Mouse (Mus musculus) heart, postnatal 36 days (tissue): ENCODE data around the gene Rps12. TPM values are rescaled to one million over a fixed set of nuclear protein-coding genes. Genes with fewer than 3 reads are reported as not detected.
A peak's percentile ranks its signal among the peaks of the same experiment; 100 is the strongest.
"Not testable (repeated sequence)": the region's sequence is repeated elsewhere in the genome, so short reads cannot be mapped to it uniquely, and the experiment has no call there.

Source experiments
- DNase-seq, 2 experiments: peaks; one replicate each; pipeline ENCODE4 v3.0.0; 2021 to 2022
- intact Hi-C: fragments of 180-260 bp; cut with DNase I; formaldehyde crosslinking; loops from one replicate; pipeline ENCODE4 v1.15.1; 2025
- total RNA-seq, 2 experiments: library from RNA; stranded (reverse); gene quantifications; 2 replicates each; pipeline ENCODE4 v1.2.3; 2021

Rps12 gene
- 100 to 1,000 TPM; 199 to 263 TPM for total RNA-seq

DNA sequence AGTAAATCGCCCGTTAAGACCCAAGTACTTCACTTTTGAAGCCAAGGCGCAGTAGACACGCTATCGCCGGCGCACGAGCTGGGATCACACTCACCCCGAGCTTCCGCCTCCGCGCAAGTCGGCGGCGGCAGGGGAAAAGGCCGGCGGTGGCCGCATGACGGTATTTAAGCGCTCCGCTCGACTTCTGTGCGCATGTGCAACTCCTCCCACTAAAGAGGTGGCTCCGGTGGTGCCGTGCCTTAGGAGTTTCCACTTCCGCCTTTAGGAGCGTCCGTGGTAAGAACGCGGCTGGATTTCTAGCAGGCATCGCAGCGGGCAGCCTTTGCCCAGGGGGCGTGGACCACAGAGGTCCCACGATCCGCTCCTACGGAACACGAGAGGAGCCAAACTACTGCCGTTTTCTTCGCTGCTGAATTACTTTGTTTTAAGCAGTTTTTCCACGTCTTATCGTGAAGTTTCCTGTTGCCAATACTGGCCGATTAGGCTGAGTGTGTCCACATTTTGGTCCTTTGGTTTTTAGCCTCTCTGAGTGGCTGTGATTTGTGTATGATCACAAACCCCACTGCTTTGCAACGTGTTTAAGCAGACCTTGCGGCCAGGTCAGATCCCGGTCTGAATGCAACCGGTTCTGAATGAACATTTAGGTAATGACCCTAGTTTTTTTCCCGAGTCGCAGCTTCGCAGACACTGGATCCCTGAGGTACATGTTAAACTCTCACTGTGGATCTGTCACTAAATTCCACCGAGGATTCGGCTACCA is at the start of gene Rps12:
Rps12 (minus strand) TSS at position 214 of the 760 bp plus-strand sequence.
- intact Hi-C loops, result no loop called here
- DNase-seq, result peak; percentile 99 to 100

DNA sequence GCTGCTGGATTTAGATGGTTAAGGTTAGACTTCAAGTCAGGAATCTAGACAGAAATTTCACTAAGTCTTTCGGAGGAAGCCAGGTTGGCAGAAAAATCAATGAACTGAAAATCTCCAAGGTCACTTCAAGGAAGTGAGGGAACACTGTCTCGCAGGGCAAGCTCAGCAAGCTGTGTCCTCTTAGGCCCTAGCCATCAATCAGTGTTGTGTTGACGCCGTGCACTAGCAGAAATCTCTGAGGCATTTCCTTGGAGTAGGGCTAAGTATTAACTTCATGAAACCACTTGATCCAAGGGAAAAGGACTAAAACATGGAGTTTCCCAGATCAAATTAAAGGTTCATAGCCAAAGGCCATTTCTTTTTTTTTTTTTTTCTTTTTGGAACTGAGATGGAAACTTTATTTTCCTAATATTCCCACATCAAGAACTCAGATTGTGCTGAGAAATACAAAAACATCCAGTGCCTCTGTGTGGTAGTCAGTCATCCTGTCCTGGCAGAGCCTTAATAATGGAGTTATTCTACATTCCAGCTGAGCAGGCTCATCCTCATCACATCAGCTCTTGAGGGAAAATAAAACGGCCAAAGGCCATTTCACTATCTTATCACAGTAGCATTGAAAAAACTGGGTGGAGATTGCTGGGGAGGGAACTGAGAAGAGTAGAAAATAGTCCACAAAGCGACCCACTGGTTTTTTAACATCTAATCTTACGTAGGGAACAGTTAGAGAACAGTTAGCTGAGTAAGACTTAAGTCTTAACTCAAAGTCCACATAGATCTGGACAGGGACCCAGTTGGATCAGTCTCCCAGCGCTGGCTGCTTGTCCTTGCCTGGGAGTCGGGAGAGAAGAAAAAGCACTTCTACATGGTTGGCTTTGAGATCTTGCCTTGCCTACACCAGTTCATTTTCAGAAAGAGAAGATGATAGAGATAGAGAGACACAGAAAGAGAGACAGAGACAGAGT is 49.2 kb upstream of the Rps12 start:
- DNase-seq, result peak in 1 of 2 experiments; percentile 26

DNA sequence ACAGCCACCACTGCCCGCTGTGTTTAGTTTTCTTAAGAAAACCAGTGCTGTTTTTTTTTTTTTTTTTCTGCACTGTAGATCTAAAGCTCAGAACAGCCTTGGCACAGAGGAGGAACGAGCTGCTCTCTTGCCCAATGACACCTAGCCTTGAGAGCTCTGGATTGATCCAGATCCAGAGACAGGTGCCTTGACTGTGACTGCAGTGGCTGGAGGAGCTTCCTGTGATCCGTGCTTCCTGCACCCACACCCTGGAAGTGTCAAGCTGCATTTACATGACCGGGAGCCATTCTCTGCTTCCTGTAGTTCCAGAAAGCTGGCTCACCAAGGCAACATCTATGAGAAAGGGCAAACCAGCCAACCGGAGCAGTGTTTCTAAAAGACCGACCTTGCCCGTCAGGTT is 39.4 kb upstream of the Rps12 start:
- intact Hi-C loops, result no loop called here
- DNase-seq, result no peak

More for the DNA sequence above, 49.2 kb upstream of the Rps12 start:
- intact Hi-C loops, result no loop called here

DNA sequence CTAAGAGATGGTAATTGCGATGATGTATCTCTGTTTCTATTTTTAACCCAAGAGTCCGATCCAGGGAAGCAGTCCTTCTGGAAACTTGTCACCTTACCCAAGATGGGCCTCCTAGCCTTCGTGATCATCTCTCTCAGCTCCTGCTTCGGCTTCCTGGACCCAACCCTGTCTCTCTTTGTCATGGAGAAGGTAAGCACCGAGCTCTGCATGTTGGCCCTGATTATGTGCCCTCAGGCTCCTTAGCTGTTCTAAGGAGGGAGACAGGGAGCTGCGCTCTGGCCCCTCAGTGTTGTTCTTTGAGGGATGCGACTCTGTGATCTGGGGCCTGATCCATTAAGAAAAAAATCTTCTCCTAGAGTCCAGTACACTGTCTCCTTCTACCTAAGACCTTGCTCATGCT is 29.2 kb upstream of the Rps12 start:
- intact Hi-C loops, result loop anchor here (5.0 kb wide), 1 partner anchor 481 kb away; no protein-coding TSS in a partner anchor
- DNase-seq, result no peak

DNA sequence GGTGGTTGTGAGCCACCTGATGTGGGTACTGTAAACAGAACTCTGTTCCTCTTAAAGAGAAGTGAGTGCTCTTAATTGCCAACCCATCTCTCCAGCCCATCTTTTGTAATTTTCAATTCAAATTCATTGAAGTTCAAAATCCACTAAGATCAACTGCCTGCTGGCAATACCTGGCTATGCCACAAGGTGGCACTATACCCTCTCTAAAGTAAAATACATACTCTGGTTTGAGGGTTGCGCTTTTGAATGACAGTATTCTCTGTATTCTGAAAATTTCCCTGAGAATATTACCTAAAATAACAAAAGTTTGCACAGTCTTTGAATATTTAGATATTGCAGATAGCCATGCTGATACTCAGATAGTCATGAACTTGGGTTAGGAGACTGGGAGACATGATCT is 28.1 kb upstream of the Rps12 start:
- intact Hi-C loops, result loop anchor here (1.0 to 5.0 kb wide), 3 partner anchors 296 to 482 kb away; no protein-coding TSS in a partner anchor
- DNase-seq, result peak; percentile 72 to 85

DNA sequence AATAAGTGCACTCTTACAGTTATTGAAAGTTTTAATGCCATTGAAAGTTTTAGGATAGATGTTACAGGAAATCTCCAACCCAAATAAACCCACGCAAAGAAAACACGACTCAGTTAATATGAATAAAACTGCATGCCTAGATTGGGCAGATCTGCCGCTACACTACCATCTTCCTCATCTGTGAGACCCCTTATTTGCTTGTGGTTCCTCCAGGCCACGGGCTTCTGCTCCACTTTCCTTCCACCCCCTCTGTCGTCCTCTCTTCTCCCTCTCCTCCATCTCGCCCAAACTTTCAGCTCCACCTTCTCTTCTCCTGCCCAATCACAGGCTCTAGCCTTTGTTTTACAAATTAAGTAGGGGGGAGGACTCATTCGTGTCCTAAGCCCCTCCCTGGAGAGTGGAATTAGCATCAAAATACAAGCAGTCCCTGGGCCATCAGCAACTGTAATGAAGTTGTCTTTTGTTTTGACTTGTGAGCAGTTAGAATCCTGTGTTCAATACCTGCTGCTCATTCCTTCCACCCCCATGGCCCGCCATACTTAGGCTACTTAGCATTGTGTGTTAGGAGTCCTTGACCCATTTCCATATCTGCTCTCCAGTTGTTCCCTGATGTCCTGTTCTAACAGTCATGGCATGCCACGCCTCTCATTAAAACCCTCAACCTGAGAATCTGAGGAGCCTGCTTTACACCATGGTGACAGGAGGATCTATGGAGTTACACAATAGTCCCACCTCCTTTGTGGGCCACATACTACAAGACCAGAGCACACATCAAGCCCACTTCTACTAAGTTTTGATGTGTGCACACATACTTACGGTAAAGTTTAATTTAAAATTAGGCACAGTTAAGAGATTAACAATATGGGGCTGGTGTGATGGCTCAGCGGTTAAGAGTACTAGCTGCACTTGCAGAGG is 26.0 kb upstream of the Rps12 start:
- intact Hi-C loops, result loop anchor here (2.0 kb wide), 1 partner anchor 268 kb away; no protein-coding TSS in a partner anchor
- no peak for DNase-seq

DNA sequence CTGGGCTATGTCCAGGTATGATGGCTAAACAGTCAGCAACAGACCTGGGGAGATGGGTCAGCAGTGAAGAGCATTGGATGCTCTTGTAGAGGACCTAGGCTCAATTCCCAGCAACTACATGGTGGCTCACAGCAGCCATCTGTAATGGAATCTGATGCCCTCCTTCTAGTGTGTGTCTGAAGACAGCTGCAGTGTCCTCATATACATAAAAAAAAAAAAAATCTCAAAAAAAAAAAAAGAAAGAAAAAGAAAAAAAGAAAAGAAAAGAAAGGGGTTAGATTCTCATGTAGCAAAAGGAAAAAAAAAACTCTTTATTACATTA is 25.3 kb upstream of the Rps12 start:
- intact Hi-C loops, result loop anchor here (2.0 kb wide), 1 partner anchor 268 kb away; no protein-coding TSS in a partner anchor
- no peak for DNase-seq

DNA sequence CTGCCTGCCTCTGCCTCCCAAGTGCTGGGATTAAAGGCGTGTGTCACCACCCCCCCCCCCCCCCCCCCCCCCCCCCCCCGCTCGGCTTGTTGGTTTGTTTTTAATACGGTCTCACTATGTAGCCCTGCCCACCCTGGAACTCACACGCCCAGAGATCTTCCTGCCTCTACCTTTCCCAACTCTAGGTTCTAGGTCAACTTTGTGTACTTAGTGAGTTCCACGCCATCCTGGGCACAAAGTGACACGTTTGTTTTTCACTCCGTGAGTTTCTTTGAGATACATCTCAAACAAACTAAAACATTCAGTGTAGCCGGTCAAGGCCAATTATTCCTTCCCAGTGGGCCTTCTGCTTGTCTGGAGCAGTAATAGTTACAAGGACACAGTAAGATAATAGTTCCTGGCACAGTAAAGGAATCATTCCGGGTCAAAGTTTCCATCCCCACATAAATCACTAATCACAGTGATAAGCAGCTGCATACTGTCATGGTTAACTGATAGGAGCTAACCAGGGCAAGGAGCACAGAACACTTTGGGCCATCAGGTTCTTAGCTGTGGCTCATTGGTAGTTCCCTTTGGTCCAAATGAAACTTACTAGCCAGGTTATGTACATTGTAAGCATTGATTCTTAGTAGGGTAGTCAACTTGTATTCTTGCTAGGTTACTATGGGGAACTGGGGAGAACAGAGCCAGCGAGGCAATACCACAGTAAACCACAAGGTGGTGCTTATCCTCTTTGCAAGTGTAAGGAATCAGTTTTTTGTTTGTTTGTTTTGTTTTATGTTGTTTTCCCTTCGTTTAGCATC is 24.8 kb upstream of the Rps12 start:
- peak; percentile 59 to 75 for DNase-seq
- intact Hi-C loops, result loop anchor here (2.0 kb wide), 1 partner anchor 269 kb away; no protein-coding TSS in a partner anchor

DNA sequence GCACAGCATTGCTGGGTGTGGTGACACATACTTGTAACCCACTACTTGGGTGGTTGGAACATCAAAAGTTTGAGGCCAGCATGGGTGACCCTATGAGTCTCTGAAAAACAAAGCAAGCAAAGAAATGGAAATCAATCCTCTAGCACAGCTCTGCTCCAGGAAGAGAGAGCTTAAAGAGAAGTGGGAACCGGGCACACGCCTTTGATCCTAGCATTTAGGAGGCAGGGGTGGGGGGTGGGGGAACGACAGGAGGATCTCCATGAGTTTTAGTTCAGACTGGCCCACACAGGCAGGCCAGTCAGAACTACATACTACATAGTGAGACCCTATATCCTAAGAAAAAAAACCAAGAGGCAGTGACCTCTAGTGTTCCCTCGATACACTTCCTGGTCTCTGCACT is 19.1 kb upstream of the Rps12 start:
- intact Hi-C loops, result no loop called here
- no peak for DNase-seq

DNA sequence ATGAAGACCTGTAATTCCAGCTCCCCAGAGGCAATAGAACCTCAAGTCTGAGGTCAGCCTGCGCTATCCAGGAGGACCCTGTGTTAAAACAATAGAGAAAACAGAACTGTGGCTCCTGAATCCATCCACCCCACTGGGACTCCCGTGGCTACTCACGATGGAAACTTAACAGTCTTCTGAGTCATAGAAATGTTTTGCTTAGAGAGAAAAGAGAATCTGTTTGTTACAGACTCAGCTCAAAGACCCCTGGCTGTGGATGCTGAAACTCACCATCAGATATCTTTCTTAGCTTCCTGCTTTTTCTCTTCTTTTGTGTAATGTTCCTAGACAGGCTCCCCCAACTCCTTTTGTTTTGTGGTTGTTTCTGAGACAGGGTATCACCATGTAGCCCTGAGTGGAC is 17.6 kb upstream of the Rps12 start:
- intact Hi-C loops, result no loop called here
- DNase-seq, result no peak

DNA sequence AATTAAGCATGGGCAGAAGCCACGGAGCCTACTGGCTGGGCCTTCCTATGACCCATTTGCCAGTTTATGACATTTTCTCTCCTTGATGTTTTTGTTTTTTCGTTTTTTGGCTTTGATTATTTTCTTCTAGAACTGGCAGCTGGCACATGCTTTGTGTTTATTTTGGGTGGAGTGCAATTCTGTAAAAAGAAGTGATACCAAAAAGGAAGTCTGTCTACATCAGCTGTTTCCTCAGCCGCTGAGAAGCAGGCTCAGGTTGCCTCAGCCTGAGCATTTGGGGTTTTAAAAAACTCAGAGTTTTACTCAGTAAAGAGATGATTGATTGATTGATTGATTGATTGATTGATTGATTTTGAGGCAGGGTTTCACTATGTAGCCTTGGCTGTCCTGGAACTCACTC is 15.8 kb upstream of the Rps12 start:
- intact Hi-C loops, result no loop called here
- DNase-seq, result no peak

DNA sequence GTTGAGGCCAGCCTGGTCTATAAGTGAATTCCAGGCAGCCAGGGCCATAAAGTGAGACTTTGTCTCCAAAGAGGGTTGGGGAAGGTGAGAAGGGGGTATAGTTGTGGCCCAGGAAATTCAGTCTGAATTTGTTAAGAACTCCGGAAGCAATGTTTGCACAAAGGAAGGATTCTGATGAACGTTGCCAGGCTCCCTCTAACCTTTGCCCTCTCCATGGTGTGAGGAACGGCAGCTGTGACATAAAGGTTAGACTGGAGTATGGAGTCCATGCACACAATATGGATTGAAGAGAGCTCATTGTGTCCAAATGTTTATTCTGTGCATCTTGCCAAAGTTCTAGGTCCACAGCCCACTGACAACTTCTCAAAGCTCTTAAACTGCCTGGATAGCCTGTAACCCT is 12.9 kb upstream of the Rps12 start:
- intact Hi-C loops, result no loop called here
- DNase-seq, result no peak

DNA sequence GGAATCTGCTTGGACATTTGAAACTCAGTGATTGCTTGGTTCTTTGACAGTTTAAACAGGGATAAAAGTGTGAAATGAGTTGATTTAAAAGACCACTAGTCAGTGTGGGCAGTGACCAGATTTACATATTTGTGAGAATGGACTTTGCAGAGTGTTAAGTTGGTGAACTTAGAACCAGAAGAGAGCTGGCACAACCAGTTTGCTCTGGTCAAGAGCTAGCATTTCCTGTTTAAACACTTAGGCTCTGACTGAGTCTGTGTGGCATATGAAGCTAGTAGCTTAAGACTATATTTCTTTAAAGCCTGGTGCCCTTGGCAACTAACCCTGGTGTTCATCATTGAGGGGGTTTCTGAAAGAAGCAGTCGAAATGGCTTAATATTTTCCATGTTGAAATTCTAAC is 11.1 kb upstream of the Rps12 start:
- DNase-seq, result no peak
- intact Hi-C loops, result no loop called here

DNA sequence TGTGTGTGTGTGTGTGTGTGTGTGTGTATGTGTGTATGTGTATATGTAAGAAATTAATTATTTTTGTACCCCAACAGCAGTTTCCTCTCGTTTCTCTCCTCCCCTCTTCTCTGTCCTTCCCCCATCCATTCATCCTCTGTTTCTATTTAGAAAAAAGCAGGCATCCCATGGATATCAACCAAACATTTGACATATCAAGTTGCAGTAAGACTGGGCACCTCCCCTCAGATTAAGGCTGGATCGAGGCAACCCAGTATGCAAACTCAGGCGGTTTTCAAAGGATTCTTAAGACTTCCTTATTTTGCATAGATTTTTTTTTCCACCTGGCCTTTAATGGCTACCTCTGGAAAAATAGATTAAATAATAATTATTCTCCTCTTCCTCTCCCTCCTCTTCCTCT is 10.5 kb upstream of the Rps12 start:
- intact Hi-C loops, result no loop called here
- DNase-seq, result no peak

DNA sequence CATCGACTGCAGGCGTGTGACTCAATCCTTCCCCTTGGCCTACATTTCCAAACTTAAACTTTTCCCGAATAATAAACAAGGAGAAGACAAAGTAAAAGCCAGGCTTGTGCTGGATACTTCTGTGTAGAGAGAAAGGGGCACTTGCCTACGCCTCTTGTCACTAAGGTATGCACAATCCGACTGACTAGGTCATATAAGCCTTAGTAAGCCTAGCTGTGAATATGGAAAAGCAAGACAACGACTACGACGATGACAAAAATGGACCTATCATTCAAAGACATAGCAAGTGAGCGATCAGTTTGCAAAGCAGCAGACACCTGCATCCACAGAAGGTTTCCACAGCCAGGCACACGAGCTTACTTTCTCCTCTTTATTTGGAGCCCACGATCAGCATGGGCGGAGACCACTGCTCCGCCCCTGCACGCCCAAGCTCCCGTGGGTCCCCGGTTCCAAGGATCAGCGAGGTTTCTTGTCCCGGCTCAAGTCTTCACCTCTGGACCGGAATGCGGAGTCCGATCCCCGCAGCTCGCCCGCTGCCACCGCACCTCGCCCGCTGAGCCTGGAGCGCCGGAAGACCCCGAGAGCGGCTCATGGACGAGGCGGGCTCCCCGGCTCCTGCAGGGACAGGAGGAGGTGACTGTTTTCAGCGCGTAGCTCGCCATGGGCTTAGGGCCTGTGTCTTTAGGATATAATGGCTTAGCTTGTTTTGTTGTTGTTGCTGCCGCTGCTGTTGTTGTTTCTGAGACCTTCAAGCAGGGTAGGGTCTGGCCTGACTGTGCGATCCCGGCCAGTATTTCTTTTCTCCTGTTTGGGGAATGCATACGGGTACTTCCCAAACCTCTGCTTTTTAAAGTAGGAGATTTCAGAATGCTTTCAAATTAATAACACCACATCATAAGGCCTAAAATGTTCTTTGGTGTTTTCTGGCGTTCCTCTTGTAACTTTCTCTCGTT is 9.8 kb upstream of the Rps12 start, which contains the start of gene Slc18b1:
Slc18b1 (plus strand) TSS at position 436 of the 953 bp plus-strand sequence.
- intact Hi-C loops, result no loop called here
- DNase-seq, result peak; percentile 56 to 58

DNA sequence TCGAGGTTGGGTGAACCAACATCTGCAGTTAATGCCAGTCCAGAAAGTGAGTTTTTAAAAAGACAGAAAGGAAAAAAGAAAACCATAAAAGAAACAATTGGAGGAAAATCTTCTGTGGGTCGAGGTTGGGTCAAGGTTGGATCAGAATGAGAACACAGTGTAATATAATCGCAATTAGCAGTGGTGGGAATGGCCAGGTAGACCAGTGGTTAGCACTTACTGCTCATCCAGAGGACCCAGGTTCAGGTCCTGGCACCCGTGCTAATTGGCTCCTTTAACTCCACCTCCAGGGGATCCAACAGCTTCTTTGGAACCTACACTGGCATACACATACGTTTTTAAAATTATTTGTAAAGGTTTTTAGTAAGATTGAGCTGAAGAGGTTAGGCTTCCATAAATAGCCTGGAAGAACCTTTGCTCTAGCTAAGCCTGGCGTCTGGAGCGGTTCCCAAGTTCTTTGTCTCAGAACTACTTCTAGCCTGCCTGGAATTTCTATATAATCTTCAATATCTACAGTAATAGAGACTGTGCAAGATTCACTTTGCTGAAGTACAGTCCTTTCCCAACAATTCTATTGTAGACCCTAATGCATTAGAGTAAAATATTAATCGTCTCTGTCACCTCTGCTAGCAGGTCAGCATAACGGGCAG is 8.9 kb upstream of the Rps12 start:
- DNase-seq, result no peak
- intact Hi-C loops, result no loop called here

DNA sequence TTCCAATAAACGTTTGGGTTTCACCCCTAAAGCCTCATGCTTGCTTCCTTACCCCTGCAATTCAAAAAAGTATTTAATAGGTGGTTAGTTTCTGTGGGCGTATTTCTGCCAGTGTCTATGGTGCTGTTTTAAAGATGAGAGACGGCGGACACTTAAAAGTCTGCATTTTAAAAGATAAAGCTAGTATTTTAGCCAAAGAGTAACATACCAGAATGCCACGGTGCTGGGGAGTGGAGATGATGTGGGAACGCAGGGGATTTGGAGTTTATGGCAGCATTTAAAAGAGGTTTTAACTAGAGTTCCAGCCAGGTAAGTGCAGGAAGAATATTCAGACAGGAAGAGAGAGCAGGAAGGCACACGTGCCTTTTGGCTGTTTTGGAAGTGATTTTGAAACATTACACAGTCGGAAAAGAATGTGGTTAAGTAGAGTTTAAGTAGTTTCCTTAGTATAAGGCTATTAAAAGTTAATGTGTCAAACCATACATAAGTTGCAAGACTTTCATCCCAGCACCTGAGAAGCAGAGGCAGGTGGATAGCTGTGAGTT is 1.1 kb upstream of the Rps12 start:
- no peak for DNase-seq
- intact Hi-C loops, result no loop called here

DNA sequence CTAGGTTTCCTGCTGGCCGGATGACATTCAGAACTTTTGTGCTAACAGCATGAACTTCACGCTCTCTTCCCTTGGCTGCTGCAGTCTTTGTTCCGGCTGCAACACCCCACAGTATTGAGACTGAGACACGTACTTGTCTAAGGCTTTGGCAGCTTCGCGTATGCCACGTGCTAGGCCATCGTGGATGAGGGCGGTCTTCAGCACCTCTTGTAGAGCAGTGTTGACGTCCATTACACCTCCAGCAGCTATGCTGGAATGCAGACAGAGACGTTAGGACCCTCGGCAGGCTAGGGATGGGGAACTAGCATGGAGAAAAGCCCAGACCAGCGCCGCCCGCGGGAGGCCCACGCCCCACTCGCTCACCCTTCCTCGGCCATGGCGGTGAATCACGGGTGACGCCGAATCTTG is 440 bp downstream of the Rps12 start:
- intact Hi-C loops, DNase-seq: not testable (repeated sequence)
